Mouse (Mus musculus): ENCODE results near the gene Bpifc. TPM values are rescaled to one million over a fixed set of nuclear protein-coding genes. Genes with fewer than 3 reads are reported as not detected.

The Bpifc gene
- polyA plus RNA-seq, 1 experiment from 2014 or later: 0.03 TPM

DNA sequence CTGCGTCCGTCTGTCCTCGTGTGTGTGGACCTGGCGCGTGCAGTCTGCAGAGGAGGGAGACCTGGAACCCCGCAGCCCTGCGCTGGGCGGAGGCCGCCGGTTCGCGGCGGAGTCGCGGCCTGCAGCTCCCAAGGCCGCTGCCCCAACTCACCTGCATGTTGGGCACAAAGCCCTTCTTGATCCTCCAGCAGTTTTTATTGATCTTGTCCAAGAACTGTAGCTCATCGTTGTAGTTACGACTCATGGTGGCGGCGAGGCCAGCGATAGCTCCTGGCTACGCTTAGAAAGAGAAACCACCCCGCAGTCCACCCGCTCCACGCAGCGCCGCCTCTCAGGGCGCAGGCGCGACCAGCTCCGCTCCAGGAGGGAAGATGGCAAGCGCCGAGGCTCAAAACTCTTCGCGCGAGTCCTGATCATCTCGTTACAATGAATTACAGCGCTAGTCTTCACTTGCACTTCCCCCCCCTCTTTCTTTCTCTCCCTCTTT is 54.2 kb downstream of the Bpifc start, which contains the start of gene Rtcb:
Gene Rtcb, minus strand, starts transcription at position 360 of the 487 bp plus-strand sequence.
- DNase-seq (ENCODE audit: low read depth, low spot score): peak; percentile 68
- ChIA-PET POLR2A (no interaction called here), CTCF (interaction anchor here (1.2 to 3.0 kb wide), 3 partner anchors 11 to 64 kb away, joined by 3 to 10 read pairs (median 5); partner anchors contain the start of gene Fbxo7)
- TF ChIP-seq CTCF (IDR thresholded peaks at IDR 0.05): no peak
- ATAC-seq: peak; percentile 82
- peaks cover 4% of the 10 kb centered on the region for H3K27me3 ChIP-seq
- in situ Hi-C loops (cut with MboI; ENCODE audit: low pct_unique_long_range_greater_than_20kb): no loop called here

DNA sequence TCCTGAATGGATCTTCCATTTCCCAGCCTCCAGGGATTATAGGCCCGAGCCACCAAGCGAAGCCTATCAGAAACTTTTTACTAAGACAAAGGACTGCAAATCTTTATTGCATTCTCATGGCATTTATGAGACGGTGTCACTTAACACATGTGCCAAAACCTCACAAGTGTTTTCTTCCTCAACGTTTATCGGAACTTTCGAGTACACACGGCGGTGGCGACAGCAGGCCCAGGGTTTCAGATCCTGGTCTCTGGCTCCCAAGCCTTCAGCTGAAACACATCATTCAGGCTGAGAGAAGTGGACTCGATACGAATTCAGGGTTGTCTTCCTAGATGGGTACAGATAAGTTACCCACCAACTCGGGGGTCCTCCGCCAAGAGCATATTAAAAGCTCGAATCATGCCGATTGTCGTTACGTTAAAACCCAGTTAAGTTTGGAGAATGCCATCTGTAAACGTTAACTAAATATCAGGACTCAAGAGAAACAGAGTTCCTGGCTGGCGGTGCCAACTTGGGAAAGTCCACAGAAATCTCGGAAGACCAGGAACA is 54.8 kb downstream of the Bpifc start:
- in situ Hi-C loops (cut with MboI; ENCODE audit: low pct_unique_long_range_greater_than_20kb): no loop called here
- no peak for DNase-seq (ENCODE audit: low read depth, low spot score)
- H3K27me3 ChIP-seq: peaks cover 2% of the 10 kb centered on the region
- TF ChIP-seq CTCF (IDR thresholded peaks at IDR 0.05): no peak
- ATAC-seq: no peak
- ChIA-PET CTCF (interaction anchor here (1.2 to 3.0 kb wide), 3 partner anchors 12 to 65 kb away, joined by 3 to 10 read pairs (median 5); partner anchors contain the start of gene Fbxo7), POLR2A (no interaction called here)

DNA sequence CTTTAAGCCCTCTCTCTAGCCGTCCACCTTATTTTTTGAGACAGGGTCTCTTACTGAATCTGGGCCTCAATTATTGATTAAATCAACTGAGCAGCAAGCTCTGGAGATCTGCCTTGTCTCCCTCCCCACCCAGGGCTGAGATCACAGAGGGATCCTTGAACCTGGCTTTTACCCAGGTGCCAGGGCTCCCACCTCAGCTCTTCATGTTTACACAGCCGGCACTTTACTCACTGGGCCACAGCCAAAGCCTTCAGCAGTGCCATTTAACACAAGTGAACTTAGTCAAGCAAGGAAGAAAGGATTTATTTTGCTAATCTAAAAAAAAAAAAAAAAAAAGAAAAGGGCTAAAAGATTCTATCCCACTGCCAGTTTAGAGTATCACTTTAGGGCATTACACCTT is 57.3 kb downstream of the Bpifc start:
- ChIA-PET CTCF (interaction anchor here (1.1 to 1.6 kb wide), 4 partner anchors 10 to 43 kb away, joined by 3 to 7 read pairs (median 4); no protein-coding TSS in a partner anchor), POLR2A (interaction anchor here (0.7 to 1.2 kb wide), 2 partner anchors 111 to 565 kb away, joined by 7 to 9 read pairs; no protein-coding TSS in a partner anchor)
- TF ChIP-seq CTCF (IDR thresholded peaks at IDR 0.05): no peak
- no peaks in the 10 kb centered on the region for H3K27me3 ChIP-seq
- in situ Hi-C loops (cut with MboI; ENCODE audit: low pct_unique_long_range_greater_than_20kb): no loop called here
- ATAC-seq: no peak
- DNase-seq (ENCODE audit: low read depth, low spot score): no peak

DNA sequence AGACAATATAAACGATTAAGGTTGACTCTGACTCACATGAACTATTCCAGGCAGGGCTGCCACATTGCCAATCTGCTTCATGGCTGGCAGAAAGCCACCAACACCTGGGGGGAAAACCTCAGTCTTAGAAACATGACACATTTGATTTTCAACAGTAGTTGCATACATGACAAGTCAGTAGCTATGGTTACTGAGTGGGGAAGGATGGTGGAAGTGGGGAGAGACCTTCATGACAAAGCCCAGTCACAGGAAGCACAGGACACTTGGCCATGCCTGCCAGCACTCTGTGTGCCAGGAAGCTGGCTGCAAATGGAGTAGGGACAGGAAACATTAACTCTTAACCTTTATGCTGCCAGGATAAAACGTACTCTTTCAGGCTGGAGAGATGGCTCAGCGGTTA is 58.3 kb downstream of the Bpifc start:
- ChIA-PET CTCF (interaction anchor here (1.1 to 1.6 kb wide), 4 partner anchors 9 to 68 kb away, joined by 3 to 9 read pairs (median 6); partner anchors contain the start of genes Ascl4 and Fbxo7), POLR2A (no interaction called here)
- DNase-seq (ENCODE audit: low read depth, low spot score) (no peak), ATAC-seq (peak; percentile 36)
- in situ Hi-C loops (cut with MboI; ENCODE audit: low pct_unique_long_range_greater_than_20kb): no loop called here
- TF ChIP-seq CTCF (IDR thresholded peaks at IDR 0.05): no peak
- no peaks in the 10 kb centered on the region for H3K27me3 ChIP-seq

DNA sequence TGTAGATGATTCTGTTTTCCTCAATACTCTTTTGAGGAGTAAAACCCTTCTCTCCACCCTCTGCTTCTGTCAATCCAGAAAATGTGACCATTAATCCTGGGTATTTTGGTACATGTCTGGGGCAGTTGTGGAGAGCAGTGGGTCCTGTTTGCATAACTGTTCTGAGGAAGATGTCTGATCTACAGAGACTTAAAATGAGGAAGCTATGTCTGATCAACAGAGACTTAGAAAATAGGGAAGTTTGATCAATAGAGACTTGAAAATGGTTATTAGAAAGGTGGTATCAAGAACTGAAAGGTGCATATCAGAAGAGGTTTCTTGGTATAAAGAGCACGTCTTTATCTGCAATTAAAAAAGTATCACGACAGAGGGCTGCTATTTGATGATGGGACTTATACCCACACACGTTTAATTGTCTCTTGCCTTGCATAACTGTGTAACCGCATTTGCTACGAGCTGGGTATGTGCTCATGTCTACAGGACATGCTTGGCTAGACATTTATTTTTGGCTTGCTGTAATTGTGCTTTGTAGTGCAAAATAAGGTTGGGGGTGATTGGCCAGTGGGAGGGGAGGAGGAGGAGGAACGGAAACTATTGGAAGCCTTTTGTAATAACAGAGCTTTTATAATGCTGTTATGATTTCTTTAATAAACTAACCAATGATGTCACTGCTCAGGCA is 59.8 kb downstream of the Bpifc start:
- ChIA-PET POLR2A (interaction anchor here (1.2 kb wide), 1 partner anchor 35 kb away, joined by 3 read pairs; the partner anchor contains the start of gene Prdm4), CTCF (interaction anchor here (1.1 to 1.7 kb wide), 2 partner anchors 23 to 69 kb away, joined by 3 to 4 read pairs; no protein-coding TSS in a partner anchor)
- in situ Hi-C loops (cut with MboI; ENCODE audit: low pct_unique_long_range_greater_than_20kb): no loop called here
- no peak for ATAC-seq
- H3K27me3 ChIP-seq: no peaks in the 10 kb centered on the region
- DNase-seq (ENCODE audit: low read depth, low spot score): no peak
- no peak for TF ChIP-seq CTCF (IDR thresholded peaks at IDR 0.05)

DNA sequence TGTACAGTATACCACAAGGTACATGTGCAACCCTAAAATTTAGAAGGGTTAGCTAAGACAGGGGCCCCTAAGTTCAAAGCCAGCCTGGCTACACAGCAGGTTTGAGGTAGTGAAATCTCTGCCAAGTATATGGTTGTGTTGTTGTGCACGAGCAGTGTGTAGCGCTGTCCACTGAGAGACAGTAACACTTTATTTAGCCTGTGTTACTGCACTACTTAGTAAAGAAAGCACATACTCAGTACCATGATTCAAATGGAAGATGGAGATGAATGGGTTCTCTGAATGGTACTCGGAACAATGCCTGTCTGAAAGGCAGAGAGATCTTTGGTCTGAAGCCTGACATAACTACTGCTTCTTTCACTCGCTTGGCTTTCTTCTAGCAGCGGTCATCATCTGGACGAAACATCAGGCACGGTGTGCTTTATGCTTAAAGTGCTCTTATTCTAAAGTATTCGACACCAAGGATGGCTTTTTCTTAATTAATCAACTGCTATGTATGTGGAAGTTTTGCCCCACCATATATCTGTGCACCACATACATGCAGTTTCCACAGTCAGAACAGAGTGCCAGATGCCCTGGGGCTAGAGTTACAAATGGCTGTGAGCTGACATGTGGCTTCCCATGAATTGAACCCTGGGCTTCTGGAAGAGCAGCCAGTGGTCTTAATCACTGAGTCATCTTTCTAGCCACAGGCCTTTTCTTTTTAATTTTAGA is 63.1 kb downstream of the Bpifc start:
- no peak for DNase-seq (ENCODE audit: low read depth, low spot score)
- POLR2A ChIA-PET: no interaction called here
- no peak for TF ChIP-seq CTCF (IDR thresholded peaks at IDR 0.05)
- in situ Hi-C loops (cut with MboI; ENCODE audit: low pct_unique_long_range_greater_than_20kb): no loop called here
- CTCF ChIA-PET: no interaction called here
- ATAC-seq: no peak
- H3K27me3 ChIP-seq: no peaks in the 10 kb centered on the region

DNA sequence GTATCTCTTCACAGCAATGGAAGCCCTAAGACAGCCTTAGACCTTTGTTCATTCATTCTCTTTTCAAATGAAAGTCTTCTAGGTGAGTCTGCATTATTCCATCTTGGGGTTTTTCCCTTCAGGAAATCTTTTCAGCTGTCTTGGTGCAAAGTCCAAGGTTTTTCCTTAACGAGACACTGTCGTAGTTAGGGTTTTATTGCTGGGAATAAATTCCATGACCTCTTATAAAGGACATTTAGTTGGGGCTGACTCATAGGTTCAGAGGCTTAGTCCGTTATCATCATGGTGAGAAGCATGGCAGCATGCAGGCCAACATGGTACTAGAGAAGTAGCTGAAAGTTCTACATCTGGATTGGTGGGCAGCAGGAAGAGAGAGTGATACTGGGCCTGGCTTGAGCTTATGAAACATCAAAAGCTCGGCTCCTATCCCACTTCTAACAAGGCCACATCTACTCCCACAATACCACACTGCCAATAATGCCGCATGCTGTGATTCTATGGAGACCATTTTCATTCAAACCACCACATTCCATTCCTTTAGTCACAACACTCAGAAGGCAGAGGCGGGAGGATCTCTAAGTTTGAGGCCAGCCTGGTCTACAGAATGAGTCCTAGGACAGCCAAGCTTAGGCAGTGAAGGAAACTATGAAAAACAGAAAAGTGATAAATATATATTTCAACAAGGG is 75.3 kb downstream of the Bpifc start:
- H3K27me3 ChIP-seq: no peaks in the 10 kb centered on the region
- in situ Hi-C loops (cut with MboI; ENCODE audit: low pct_unique_long_range_greater_than_20kb): no loop called here
- no peak for DNase-seq (ENCODE audit: low read depth, low spot score)
- no peak for TF ChIP-seq CTCF (IDR thresholded peaks at IDR 0.05)
- CTCF ChIA-PET: interaction anchor here (1.2 kb wide), 1 partner anchor 9 kb away, joined by 3 read pairs; no protein-coding TSS in a partner anchor
- no peak for ATAC-seq
- POLR2A ChIA-PET: interaction anchor here (0.5 kb wide), 1 partner anchor 835 kb away, joined by 3 read pairs; no protein-coding TSS in a partner anchor

DNA sequence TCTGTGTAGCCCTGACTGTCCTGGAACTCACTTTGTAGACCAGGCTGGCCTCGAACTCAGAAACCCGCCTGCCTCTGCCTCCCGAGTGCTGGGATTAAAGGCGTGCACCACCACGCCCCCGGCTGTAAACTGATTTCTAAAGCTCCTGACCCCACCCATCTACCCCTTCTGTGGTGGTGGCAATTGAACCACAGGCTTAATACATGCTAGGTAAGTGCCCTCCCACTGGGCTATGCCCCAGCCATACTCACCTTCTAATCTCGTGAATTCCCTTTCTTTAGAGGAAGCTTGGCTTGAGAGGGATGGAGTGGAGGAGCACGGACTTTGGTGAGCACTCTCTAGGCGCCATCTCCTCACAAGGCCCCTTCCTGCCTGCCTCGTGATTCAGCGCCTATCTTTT is 81.7 kb downstream of the Bpifc start:
- ATAC-seq: no peak
- in situ Hi-C loops (cut with MboI; ENCODE audit: low pct_unique_long_range_greater_than_20kb): no loop called here
- ChIA-PET CTCF (interaction anchor here (1.1 to 1.4 kb wide), 3 partner anchors 22 to 568 kb away, joined by 3 to 4 read pairs (median 4); partner anchors contain the start of gene Syn3), POLR2A (interaction anchor here (0.7 kb wide), 1 partner anchor 136 kb away, joined by 6 read pairs; no protein-coding TSS in a partner anchor)
- TF ChIP-seq CTCF (IDR thresholded peaks at IDR 0.05): no peak
- no peaks in the 10 kb centered on the region for H3K27me3 ChIP-seq
- no peak for DNase-seq (ENCODE audit: low read depth, low spot score)

DNA sequence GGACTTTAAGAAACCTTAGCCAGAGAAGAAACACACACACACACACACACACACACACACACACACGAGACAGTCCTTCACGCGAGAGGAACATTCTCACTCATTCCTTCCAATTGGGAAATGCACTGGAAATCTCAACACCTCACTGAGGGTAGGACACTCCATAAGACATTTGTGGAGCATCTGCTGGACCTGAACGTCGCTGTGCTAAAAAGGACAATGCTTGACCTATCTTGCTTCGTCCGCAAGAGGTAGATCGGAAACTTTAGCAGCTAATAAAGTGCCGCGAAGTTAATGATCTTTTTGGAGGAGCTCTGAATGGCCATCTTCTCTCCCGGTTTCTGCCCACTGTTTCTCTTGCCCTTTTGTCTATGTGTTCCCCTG is 82.5 kb downstream of the Bpifc start:
- DNase-seq (ENCODE audit: low read depth, low spot score) (no peak), ATAC-seq (no peak)
- CTCF ChIA-PET: interaction anchor here (1.1 to 2.4 kb wide), 8 partner anchors 11 to 569 kb away, joined by 3 to 13 read pairs (median 4); partner anchors contain the start of genes Prdm4, Rtcb and Syn3
- in situ Hi-C loops (cut with MboI; ENCODE audit: low pct_unique_long_range_greater_than_20kb): no loop called here
- POLR2A ChIA-PET: interaction anchor here (0.6 to 0.7 kb wide), 2 partner anchors 21 to 137 kb away, joined by 3 to 6 read pairs; no protein-coding TSS in a partner anchor
- TF ChIP-seq CTCF (IDR thresholded peaks at IDR 0.05): no peak
- H3K27me3 ChIP-seq: peaks cover 7% of the 10 kb centered on the region
